Comparison of ENCODE assay signal across 8 mouse cellular contexts in the genomic region with DNA sequence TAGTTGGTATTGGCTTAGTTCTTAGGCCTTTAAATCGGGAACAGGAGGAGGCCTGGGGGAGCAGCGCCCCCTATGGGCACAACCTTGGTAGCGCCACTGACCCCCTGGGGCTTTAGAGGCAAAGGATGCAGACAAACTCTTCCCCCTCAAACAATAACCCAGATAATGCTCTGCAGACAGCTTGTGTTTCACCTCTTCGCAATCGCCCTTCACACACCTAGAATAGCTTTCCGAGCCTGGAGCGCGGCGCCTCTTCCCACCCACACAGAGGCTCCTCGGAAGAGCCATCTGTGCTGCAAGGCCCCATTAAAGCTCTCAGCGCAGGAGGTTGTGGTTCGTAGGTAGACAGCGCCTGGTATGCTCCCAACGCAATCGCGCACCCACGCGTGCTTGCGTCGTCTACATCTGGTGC. TPM values are rescaled to one million over a fixed set of nuclear protein-coding genes. Genes with fewer than 3 reads are reported as not detected.
DNase-seq lines count a peak whose midpoint lies in the region; ATAC-seq and TF ChIP-seq lines count a peak whose summit lies in the region.

No protein-coding gene starts in this region.

- H3K4me3 ChIP-seq in kidney, adult 2 months (ENCODE audit: insufficient read depth, low read depth, low read length) = no peak overlapping the region
- no peak overlapping the region for H3K4me3 ChIP-seq in CH12.LX (replicated peaks in 1 of 3; ENCODE audit: low read depth in 2 of 3, low read length in 2 of 3, poor library complexity in 1 of 3)
- no peak overlapping the region for H3K4me3 ChIP-seq in midbrain, embryonic 11.5 days (ENCODE audit: low read depth, low read length)

- dilution Hi-C loops in CH12.LX (cut with MboI; ENCODE audit: extremely low pct_ligation_motif_present, extremely low pct_unique_long_range_greater_than_20kb, low sequenced_read_pairs) = no loop called here

- no peaks in the 10 kb centered on the region for H3K4me1 ChIP-seq in kidney, adult 2 months (ENCODE audit: control insufficient read depth, insufficient read depth, low read length)
- H3K4me1 ChIP-seq in CH12.LX (ENCODE audit: control insufficient read depth in 1 of 2, insufficient read depth in 2 of 2) = peaks cover 0 to 6% of the 10 kb centered on the region in 2 experiments; a peak in 2 of 4 replicates
- H3K4me1 ChIP-seq in midbrain, embryonic 11.5 days (ENCODE audit: control insufficient read depth, insufficient read depth, low read length) = peaks cover 9% of the 10 kb centered on the region; the same call in 1 of the 2 replicates

- no peak for TF ChIP-seq EP300 in CH12.LX (IDR thresholded peaks at IDR 0.05; ENCODE audit: low read length)

- H3K27me3 ChIP-seq in kidney, adult 2 months (replicated peaks; ENCODE audit: control insufficient read depth, insufficient read depth, low read length) = no peaks in the 10 kb centered on the region
- H3K27me3 ChIP-seq in CH12.LX (replicated peaks) = no peaks in the 10 kb centered on the region
- no peaks in the 10 kb centered on the region for H3K27me3 ChIP-seq in midbrain, embryonic 11.5 days (ENCODE audit: control insufficient read depth, insufficient read depth, low read length)

- no peak for TF ChIP-seq POLR2A in kidney, adult 2 months (IDR thresholded peaks at IDR 0.05; ENCODE audit: low read depth, low read length)
- no peak for TF ChIP-seq POLR2A in CH12.LX (IDR thresholded peaks at IDR 0.05; ENCODE audit: low read depth, low read length)

- H3K4me2 ChIP-seq in CH12.LX (ENCODE audit: insufficient read depth, low read depth, poor library complexity, severe bottlenecking) = no peak overlapping the region
- H3K4me2 ChIP-seq in midbrain, embryonic 11.5 days = no peak overlapping the region

- peak; percentile 45 for TF ChIP-seq RAD21 in CH12.LX (IDR thresholded peaks at IDR 0.05; ENCODE audit: low read depth, low read length)

- DNase-seq in kidney, adult 2 months = no peak
- DNase-seq in kidney, adult 11 months = no peak
- no peak for DNase-seq in CH12.LX (ENCODE audit: extremely low read depth)
- DNase-seq in cerebellum, adult 8-10 months = peak; percentile 77
- DNase-seq in left cerebral cortex, postnatal 36 days (ENCODE audit: low spot score in 2 of 2) = peak; percentile 82 to 88
- no peak for DNase-seq in MN1 (ENCODE audit: low spot score)
- no peak for DNase-seq in midbrain, embryonic 11.5 days (ENCODE audit: low spot score, missing footprints)
- no peak for DNase-seq in heart, postnatal 25 days (ENCODE audit: low spot score)

- WGBS in kidney, adult 2 months = 90% methylated on average over 20 of the region's 20 CpGs
- 80% methylated on average over 20 of the region's 20 CpGs for WGBS in midbrain, embryonic 11.5 days

- peaks cover 11% of the 10 kb centered on the region for H3K79me2 ChIP-seq in CH12.LX (replicated peaks; ENCODE audit: control insufficient read depth, extremely low read depth, insufficient read depth, poor library complexity, severe bottlenecking)

- no peak for ATAC-seq in midbrain, embryonic 11.5 days (ENCODE audit: low FRiP score)

- no peaks in the 10 kb centered on the region for H3K9me3 ChIP-seq in CH12.LX (replicated peaks; ENCODE audit: low read length)
- no peaks in the 10 kb centered on the region for H3K9me3 ChIP-seq in midbrain, embryonic 11.5 days (ENCODE audit: control insufficient read depth, low read length)

- intact Hi-C loops in left cerebral cortex, postnatal 36 days (cut with DNase I) = loop anchor here (1.0 to 5.0 kb wide), 3 partner anchors 17 to 183 kb away; partner anchors contain the start of gene D17Wsu92e
- intact Hi-C loops in heart, postnatal 25 days (cut with DNase I) = loop anchor here (5.0 kb wide), 1 partner anchor 437 kb away; the partner anchor contains the start of gene Lemd2

- no peaks in the 10 kb centered on the region for H3K36me3 ChIP-seq in kidney, adult 2 months (ENCODE audit: control insufficient read depth, insufficient read depth, low read length)
- H3K36me3 ChIP-seq in CH12.LX (replicated peaks in 1 of 2; ENCODE audit: control insufficient read depth in 1 of 2, insufficient read depth in 1 of 2, low read length in 1 of 2) = peaks cover 4 to 7% of the 10 kb centered on the region in 2 experiments
- no peaks in the 10 kb centered on the region for H3K36me3 ChIP-seq in midbrain, embryonic 11.5 days (ENCODE audit: control insufficient read depth, insufficient read depth, low read length)

- H3K9ac ChIP-seq in CH12.LX (ENCODE audit: insufficient read depth, low read depth) = no peak overlapping the region
- no peak overlapping the region for H3K9ac ChIP-seq in midbrain, embryonic 11.5 days (ENCODE audit: low read length)

- TF ChIP-seq CTCF in kidney, adult 2 months (conservative IDR thresholded peaks at IDR 0.05; ENCODE audit: insufficient read depth, insufficient read length, low read depth, low read length) = peak; percentile 53
- TF ChIP-seq CTCF in CH12.LX (conservative IDR thresholded peaks at IDR 0.05 in 1 of 2, IDR thresholded peaks at IDR 0.05 in 1 of 2; ENCODE audit: low read depth in 2 of 2, low read length in 2 of 2) = peak; percentile 66 to 80

- no peak overlapping the region for H3K27ac ChIP-seq in kidney, adult 2 months (ENCODE audit: insufficient read depth, low read depth, low read length)
- no peak overlapping the region for H3K27ac ChIP-seq in CH12.LX (ENCODE audit: insufficient read depth, low read depth)
- H3K27ac ChIP-seq in midbrain, embryonic 11.5 days (ENCODE audit: low read depth, low read length) = no peak overlapping the region

- in situ Hi-C loops in CH12.LX (cut with MboI; ENCODE audit: low pct_ligation_motif_present, low pct_unique_long_range_greater_than_20kb, low sequenced_read_pairs) = no loop called here

TF ChIP-seq in CH12.LX, 34 proteins besides CTCF, POLR2A, EP300 and RAD21:
- TF ChIP-seq SMC3 (IDR thresholded peaks at IDR 0.05; ENCODE audit: low read depth, low read length) (peak; percentile 13; the same call in 1 of the 2 replicates), E2F4 (IDR thresholded peaks at IDR 0.05; ENCODE audit: insufficient replicate concordance, low read depth, low read length) (no peak), SIN3A (IDR thresholded peaks at IDR 0.05; ENCODE audit: low read length) (no peak), POLR2AphosphoS2 (IDR thresholded peaks at IDR 0.05; ENCODE audit: low read depth, low read length) (no peak)

RNA-seq across cellular contexts. Expression of gene Rps10, which starts 2.5 kb away (rescaled TPM):
- 814 and 927 TPM in 2 replicates for polyA plus RNA-seq in kidney, adult 2 months (2012; rRNA removed)
- total RNA-seq in CH12.LX (2012; rRNA removed) = 3,372 and 3,437 TPM in 2 replicates
- 2,694 and 3,351 TPM in 2 replicates for total RNA-seq in CH12.LX (2014; rRNA removed)
- polyA plus RNA-seq in CH12.LX (2012; ENCODE audit: insufficient read length, low read depth) = 2,297 and 2,522 TPM in 2 replicates
- total RNA-seq in left cerebral cortex, postnatal 36 days (2021) = 100 to 1,000 TPM; 430 to 478 TPM
- 845 and 859 TPM in 2 replicates for polyA plus RNA-seq in midbrain, embryonic 11.5 days (2014; fragmentation: Nextera tagmentation; extraction: Ambion mirVana)
- 100 to 1,000 TPM; 476 to 516 TPM for total RNA-seq in heart, postnatal 25 days (2021)

RNA-seq across cellular contexts. Expression of gene RPS10-NUDT3, which starts 3.9 kb away (rescaled TPM):
- polyA plus RNA-seq in kidney, adult 2 months (2012; rRNA removed) = not detected in 2 replicates
- total RNA-seq in CH12.LX (2012; rRNA removed) = not detected in 2 replicates
- not detected in 2 replicates for total RNA-seq in CH12.LX (2014; rRNA removed)
- 30.3 and 54.1 TPM in 2 replicates for polyA plus RNA-seq in CH12.LX (2012; ENCODE audit: insufficient read length, low read depth)
- not detected for total RNA-seq in left cerebral cortex, postnatal 36 days (2021)
- not detected in 2 replicates for polyA plus RNA-seq in midbrain, embryonic 11.5 days (2014; fragmentation: Nextera tagmentation; extraction: Ambion mirVana)
- total RNA-seq in heart, postnatal 25 days (2021) = under 1 TPM in 1 of 2 experiments, not detected in 1; 0.94 TPM

RNA-seq across cellular contexts. Expression of gene Nudt3, which starts 15.6 kb away (rescaled TPM):
- 61.4 and 69.9 TPM in 2 replicates for polyA plus RNA-seq in kidney, adult 2 months (2012; rRNA removed)
- total RNA-seq in CH12.LX (2012; rRNA removed) = 69.2 and 81.9 TPM in 2 replicates
- total RNA-seq in CH12.LX (2014; rRNA removed) = 44.6 and 54.4 TPM in 2 replicates
- 58.3 and 64.5 TPM in 2 replicates for polyA plus RNA-seq in CH12.LX (2012; ENCODE audit: insufficient read length, low read depth)
- total RNA-seq in left cerebral cortex, postnatal 36 days (2021) = 100 to 1,000 TPM; 511 to 604 TPM
- polyA plus RNA-seq in midbrain, embryonic 11.5 days (2014; fragmentation: Nextera tagmentation; extraction: Ambion mirVana) = 44.5 and 46.0 TPM in 2 replicates
- total RNA-seq in heart, postnatal 25 days (2021) = 100 to 1,000 TPM; 343 TPM

RNA-seq across cellular contexts. Expression of gene Pacsin1, which starts 16.4 kb away (rescaled TPM):
- polyA plus RNA-seq in kidney, adult 2 months (2012; rRNA removed) = 0.58 and 1.3 TPM in 2 replicates
- total RNA-seq in CH12.LX (2012; rRNA removed) = 11.4 and 13.2 TPM in 2 replicates
- 1.9 and 2.3 TPM in 2 replicates for total RNA-seq in CH12.LX (2014; rRNA removed)
- 14.0 and 15.9 TPM in 2 replicates for polyA plus RNA-seq in CH12.LX (2012; ENCODE audit: insufficient read length, low read depth)
- 100 to 1,000 TPM; 422 to 452 TPM for total RNA-seq in left cerebral cortex, postnatal 36 days (2021)
- 3.1 and 4.5 TPM in 2 replicates for polyA plus RNA-seq in midbrain, embryonic 11.5 days (2014; fragmentation: Nextera tagmentation; extraction: Ambion mirVana)
- total RNA-seq in heart, postnatal 25 days (2021) = under 1 TPM; 0.25 to 0.62 TPM

Comparison
In these comparisons a context has a peak if more than half of its experiments do, and no peak if none do; other contexts are left out.
1. DNase-seq: peak in cerebellum, adult 8-10 months (single experiment) and left cerebral cortex, postnatal 36 days (2 of 2); none in kidney, adult 2 months (single experiment), kidney, adult 11 months (single experiment), CH12.LX (single experiment), MN1 (single experiment), midbrain, embryonic 11.5 days (single experiment) and heart, postnatal 25 days (single experiment).
2. RNA of gene Rps10, which starts 2.5 kb away (total RNA-seq): 2,694 to 3,437 TPM in CH12.LX; 476 to 516 TPM in heart, postnatal 25 days and 430 to 478 TPM in left cerebral cortex, postnatal 36 days; every median in the first group is over 4 times any median in the second.
3. RNA of gene Nudt3, which starts 15.6 kb away (total RNA-seq): 511 to 604 TPM in left cerebral cortex, postnatal 36 days and 343 TPM in heart, postnatal 25 days; 44.6 to 81.9 TPM in CH12.LX; every median in the first group is over 4 times any median in the second.